In genomic region chr8:70302901-70303300, GRCm38 (mm10) we compare ENCODE assay signal across 7 mouse cellular contexts. TPM values are rescaled to one million over a fixed set of nuclear protein-coding genes. Genes with fewer than 3 reads are reported as not detected.
DNase-seq lines count a peak whose midpoint lies in the region; ATAC-seq lines count a peak whose summit lies in the region.

No protein-coding gene starts in this region.

- no peak for DNase-seq in neural tube, embryonic 11.5 days (ENCODE audit: low spot score)
- no peak for DNase-seq in neural tube, embryonic 10.5 days (ENCODE audit: extremely low spot score, low spot score)
- no peak for DNase-seq in liver, embryonic 11.5 days (ENCODE audit: low spot score)
- DNase-seq in ovary, postnatal 10 days (ENCODE audit: low spot score): no peak
- DNase-seq in urinary bladder, postnatal 25 days (ENCODE audit: low spot score): no peak

- no peaks in the 10 kb centered on the region for H3K27me3 ChIP-seq in neural tube, embryonic 11.5 days (ENCODE audit: control insufficient read depth, insufficient read depth, low read length)
- no peaks in the 10 kb centered on the region for H3K27me3 ChIP-seq in forebrain, embryonic 13.5 days
- H3K27me3 ChIP-seq in liver, embryonic 11.5 days (replicated peaks; ENCODE audit: control insufficient read depth, insufficient read depth, low read length): no peaks in the 10 kb centered on the region
- H3K27me3 ChIP-seq in stomach, embryonic 15.5 days (replicated peaks): no peaks in the 10 kb centered on the region

- H3K9ac ChIP-seq in neural tube, embryonic 11.5 days (ENCODE audit: low read length): peak overlapping the region; percentile 71
- peak overlapping the region; percentile 84 for H3K9ac ChIP-seq in forebrain, embryonic 13.5 days
- H3K9ac ChIP-seq in liver, embryonic 11.5 days (ENCODE audit: low read depth, low read length): peak overlapping the region; percentile 90
- peak overlapping the region; percentile 87 for H3K9ac ChIP-seq in stomach, embryonic 15.5 days

- H3K4me1 ChIP-seq in neural tube, embryonic 11.5 days (ENCODE audit: control insufficient read depth, insufficient read depth, low read length): peaks cover 13% of the 10 kb centered on the region
- H3K4me1 ChIP-seq in forebrain, embryonic 13.5 days: peaks cover 22% of the 10 kb centered on the region
- H3K4me1 ChIP-seq in liver, embryonic 11.5 days (replicated peaks; ENCODE audit: control insufficient read depth, insufficient read depth, low read length): peaks cover 11% of the 10 kb centered on the region
- peaks cover 16% of the 10 kb centered on the region for H3K4me1 ChIP-seq in stomach, embryonic 15.5 days

- H3K27ac ChIP-seq in neural tube, embryonic 11.5 days (ENCODE audit: low read depth, low read length): no peak overlapping the region
- H3K27ac ChIP-seq in forebrain, embryonic 13.5 days: peak overlapping the region; percentile 5; the same call in 1 of the 2 replicates
- H3K27ac ChIP-seq in liver, embryonic 11.5 days (ENCODE audit: low read depth, low read length): peak overlapping the region; percentile 51
- H3K27ac ChIP-seq in stomach, embryonic 15.5 days: peak overlapping the region; percentile 63; the same call in 1 of the 2 replicates

- H3K9me3 ChIP-seq in neural tube, embryonic 11.5 days (ENCODE audit: control insufficient read depth, low read length): no peaks in the 10 kb centered on the region
- H3K9me3 ChIP-seq in forebrain, embryonic 13.5 days (replicated peaks): no peaks in the 10 kb centered on the region
- H3K9me3 ChIP-seq in liver, embryonic 11.5 days (ENCODE audit: control insufficient read depth, low read length): no peaks in the 10 kb centered on the region
- no peaks in the 10 kb centered on the region for H3K9me3 ChIP-seq in stomach, embryonic 15.5 days

- H3K36me3 ChIP-seq in neural tube, embryonic 11.5 days (ENCODE audit: control insufficient read depth, insufficient read depth, low read length): peaks cover 13% of the 10 kb centered on the region
- H3K36me3 ChIP-seq in forebrain, embryonic 13.5 days (ENCODE audit: poor library complexity, severe bottlenecking): peaks cover 51% of the 10 kb centered on the region
- peaks cover 25% of the 10 kb centered on the region for H3K36me3 ChIP-seq in liver, embryonic 11.5 days (ENCODE audit: control insufficient read depth, insufficient read depth, low read length)
- H3K36me3 ChIP-seq in stomach, embryonic 15.5 days: peaks cover 38% of the 10 kb centered on the region

- ATAC-seq in neural tube, embryonic 11.5 days (ENCODE audit: insufficient read depth, low FRiP score, low TSS enrichment): peak; percentile 28; the same call in 1 of the 2 replicates
- peak; percentile 34 for ATAC-seq in forebrain, embryonic 13.5 days
- 0 out of 2 replicates have a peak, but pooled peaks have one; percentile 17 for ATAC-seq in liver, embryonic 11.5 days (replicated peaks; ENCODE audit: low FRiP score)
- ATAC-seq in stomach, embryonic 15.5 days (ENCODE audit: insufficient read depth, low FRiP score, low read depth): peak; percentile 48; the same call in 1 of the 2 replicates

- peak overlapping the region; percentile 93 for H3K4me3 ChIP-seq in neural tube, embryonic 11.5 days (ENCODE audit: low read depth, low read length)
- peak overlapping the region; percentile 65 for H3K4me3 ChIP-seq in forebrain, embryonic 13.5 days
- peak overlapping the region; percentile 93 for H3K4me3 ChIP-seq in liver, embryonic 11.5 days (ENCODE audit: low read depth, low read length)
- peak overlapping the region; percentile 82 for H3K4me3 ChIP-seq in stomach, embryonic 15.5 days (replicated peaks)

- 3% methylated on average over 16 of the region's 16 CpGs for WGBS in neural tube, embryonic 11.5 days
- 5% methylated on average over 16 of the region's 16 CpGs for WGBS in forebrain, embryonic 13.5 days
- WGBS in liver, embryonic 11.5 days: 4% methylated on average over 16 of the region's 16 CpGs
- 4% methylated on average over 16 of the region's 16 CpGs for WGBS in stomach, embryonic 15.5 days

- peak overlapping the region; percentile 91 for H3K4me2 ChIP-seq in neural tube, embryonic 11.5 days (ENCODE audit: low read depth)
- H3K4me2 ChIP-seq in forebrain, embryonic 13.5 days: peak overlapping the region; percentile 98
- H3K4me2 ChIP-seq in liver, embryonic 11.5 days: peak overlapping the region; percentile 93
- peak overlapping the region; percentile 86 for H3K4me2 ChIP-seq in stomach, embryonic 15.5 days

RNA-seq across cellular contexts. Expression of gene Cope, which starts 0.6 kb away (rescaled TPM):
- polyA plus RNA-seq in neural tube, embryonic 11.5 days (2014; fragmentation: Nextera tagmentation; extraction: Ambion mirVana): 272 and 283 TPM in 2 replicates
- polyA plus RNA-seq in forebrain, embryonic 13.5 days (2015; fragmentation: Nextera tagmentation; extraction: Ambion mirVana): 268 and 274 TPM in 2 replicates
- polyA plus RNA-seq in liver, embryonic 11.5 days (2014; fragmentation: Nextera tagmentation; extraction: Ambion mirVana): 281 and 298 TPM in 2 replicates
- polyA plus RNA-seq in stomach, embryonic 15.5 days (2015; fragmentation: Nextera tagmentation; extraction: Ambion mirVana): 379 and 398 TPM in 2 replicates

RNA-seq across cellular contexts. Expression of gene Ddx49, which starts 0.6 kb away (rescaled TPM):
- 51.4 and 55.2 TPM in 2 replicates for polyA plus RNA-seq in neural tube, embryonic 11.5 days (2014; fragmentation: Nextera tagmentation; extraction: Ambion mirVana)
- polyA plus RNA-seq in forebrain, embryonic 13.5 days (2015; fragmentation: Nextera tagmentation; extraction: Ambion mirVana): 52.4 and 53.7 TPM in 2 replicates
- polyA plus RNA-seq in liver, embryonic 11.5 days (2014; fragmentation: Nextera tagmentation; extraction: Ambion mirVana): 56.5 and 59.1 TPM in 2 replicates
- 46.3 and 49.8 TPM in 2 replicates for polyA plus RNA-seq in stomach, embryonic 15.5 days (2015; fragmentation: Nextera tagmentation; extraction: Ambion mirVana)

RNA-seq across cellular contexts. Expression of gene Cers1, which starts 12.7 kb away (rescaled TPM):
- polyA plus RNA-seq in neural tube, embryonic 11.5 days (2014; fragmentation: Nextera tagmentation; extraction: Ambion mirVana): 6.8 and 6.9 TPM in 2 replicates
- polyA plus RNA-seq in forebrain, embryonic 13.5 days (2015; fragmentation: Nextera tagmentation; extraction: Ambion mirVana): 18.2 and 20.1 TPM in 2 replicates
- 1.1 and 1.2 TPM in 2 replicates for polyA plus RNA-seq in liver, embryonic 11.5 days (2014; fragmentation: Nextera tagmentation; extraction: Ambion mirVana)
- polyA plus RNA-seq in stomach, embryonic 15.5 days (2015; fragmentation: Nextera tagmentation; extraction: Ambion mirVana): 4.2 and 4.4 TPM in 2 replicates

RNA-seq across cellular contexts. Expression of gene Homer3, which starts 20.3 kb away (rescaled TPM):
- 77.7 and 80.4 TPM in 2 replicates for polyA plus RNA-seq in neural tube, embryonic 11.5 days (2014; fragmentation: Nextera tagmentation; extraction: Ambion mirVana)
- 65.0 and 66.0 TPM in 2 replicates for polyA plus RNA-seq in forebrain, embryonic 13.5 days (2015; fragmentation: Nextera tagmentation; extraction: Ambion mirVana)
- 33.9 and 37.9 TPM in 2 replicates for polyA plus RNA-seq in liver, embryonic 11.5 days (2014; fragmentation: Nextera tagmentation; extraction: Ambion mirVana)
- polyA plus RNA-seq in stomach, embryonic 15.5 days (2015; fragmentation: Nextera tagmentation; extraction: Ambion mirVana): 32.7 and 38.9 TPM in 2 replicates

RNA-seq across cellular contexts. Expression of gene Gdf1, which starts 26.7 kb away (rescaled TPM):
- 0.93 and 1.5 TPM in 2 replicates for polyA plus RNA-seq in neural tube, embryonic 11.5 days (2014; fragmentation: Nextera tagmentation; extraction: Ambion mirVana)
- polyA plus RNA-seq in forebrain, embryonic 13.5 days (2015; fragmentation: Nextera tagmentation; extraction: Ambion mirVana): 0.89 and 2.5 TPM in 2 replicates
- 1.6 and 2.6 TPM in 2 replicates for polyA plus RNA-seq in liver, embryonic 11.5 days (2014; fragmentation: Nextera tagmentation; extraction: Ambion mirVana)
- 1.7 and 2.2 TPM in 2 replicates for polyA plus RNA-seq in stomach, embryonic 15.5 days (2015; fragmentation: Nextera tagmentation; extraction: Ambion mirVana)
